Mouse (Mus musculus) gastrocnemius, postnatal 14 days (tissue): ENCODE data around the gene Bcl7a. TPM values are rescaled to one million over a fixed set of nuclear protein-coding genes. Genes with fewer than 3 reads are reported as not detected.

Experiments used
- DNase-seq: peaks from one replicate; pipeline ENCODE4 v3.0.0; 2021; ENCODE audit warnings: mixed read lengths
- intact Hi-C: fragments of 180-260 bp; cut with DNase I; formaldehyde crosslinking; loops from one replicate; pipeline ENCODE4 v1.15.1; 2025; ENCODE audit warnings: low total_unique reads
- total RNA-seq, 2 experiments: library from RNA; stranded (reverse); gene quantifications; 2 replicates each; pipeline ENCODE4 v1.2.3; 2021

Gene Bcl7a
- total RNA-seq, 2 experiments from 2014 or later: 12.7 to 14.6 TPM

DNA sequence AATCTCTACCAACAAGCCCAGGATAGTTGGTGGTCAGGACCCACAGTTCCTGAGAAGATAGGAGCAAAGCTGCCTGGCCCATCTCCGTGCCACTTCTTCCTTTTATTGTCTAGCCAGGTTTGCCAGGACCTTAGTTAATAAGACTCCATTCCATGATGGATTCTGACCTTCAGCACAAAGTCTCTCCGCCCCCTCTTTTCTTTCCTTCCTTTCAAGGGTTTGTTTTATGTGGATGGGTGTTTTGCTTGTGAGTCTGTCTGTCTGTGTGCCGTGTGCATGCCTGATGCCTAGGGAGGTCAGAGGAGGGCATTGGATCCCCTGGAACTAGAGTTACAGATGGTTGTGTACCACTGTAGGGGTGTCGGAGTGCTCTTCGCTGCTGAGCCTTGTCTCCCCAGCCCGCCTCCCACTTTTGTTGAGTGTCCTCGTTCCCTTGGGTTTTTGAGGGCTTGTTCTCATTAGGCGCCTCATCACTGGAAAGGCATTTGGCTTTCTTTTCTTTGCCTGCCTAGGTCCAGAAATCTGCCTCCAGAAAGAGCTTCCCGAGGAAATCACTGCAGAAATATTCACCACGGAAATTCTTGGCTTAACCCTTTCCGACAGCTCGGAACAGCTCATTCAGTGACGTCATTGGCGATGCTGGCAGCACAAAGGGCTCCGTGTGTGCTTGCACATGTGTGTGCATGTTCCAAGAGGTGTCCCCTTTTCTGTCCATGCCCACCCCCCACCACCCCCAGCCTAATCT is 17.5 kb upstream of the Bcl7a start:
- intact Hi-C loops: no loop called here
- peak; percentile 44 for DNase-seq

DNA sequence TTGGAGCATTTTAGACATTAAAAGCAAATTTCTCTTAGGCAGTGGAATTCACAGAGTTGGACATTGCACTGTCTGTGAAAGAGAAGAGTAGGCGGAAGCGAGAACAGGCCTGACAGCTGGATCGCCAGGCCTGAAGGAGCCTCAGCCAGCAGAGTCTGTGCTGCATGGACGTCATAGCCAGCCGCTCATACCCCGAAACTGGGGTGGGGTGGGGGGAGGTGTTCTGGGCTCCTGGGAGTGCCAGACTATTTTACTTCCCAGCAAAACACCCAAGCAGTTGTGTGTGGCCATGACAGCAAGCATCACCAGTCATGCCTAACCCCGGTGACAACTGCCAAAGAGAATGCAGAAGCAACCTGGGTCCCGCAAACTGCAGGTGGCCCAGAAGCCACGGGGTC is 16.9 kb upstream of the Bcl7a start:
- intact Hi-C loops: no loop called here
- DNase-seq: peak; percentile 50

DNA sequence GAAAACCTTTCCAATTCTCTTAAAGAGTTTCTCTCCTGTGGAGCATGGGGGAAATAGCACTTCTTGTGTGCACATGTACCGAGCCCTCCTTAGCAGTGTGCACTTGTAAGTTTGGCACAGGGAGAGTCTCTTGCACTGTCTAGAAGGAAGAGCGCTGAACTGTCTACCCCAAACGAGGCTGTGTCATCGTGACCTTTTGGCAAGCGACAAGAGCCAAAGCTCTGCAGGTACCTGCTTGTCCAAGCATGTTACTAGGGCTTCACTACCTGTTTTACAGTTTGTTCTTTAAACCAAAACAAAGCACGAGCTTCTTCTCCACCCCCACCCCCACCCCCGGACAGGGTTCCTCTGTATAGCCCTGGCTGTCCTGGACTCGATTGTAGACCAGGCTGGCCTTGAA is 15.9 kb upstream of the Bcl7a start:
- intact Hi-C loops: no loop called here
- no peak for DNase-seq

DNA sequence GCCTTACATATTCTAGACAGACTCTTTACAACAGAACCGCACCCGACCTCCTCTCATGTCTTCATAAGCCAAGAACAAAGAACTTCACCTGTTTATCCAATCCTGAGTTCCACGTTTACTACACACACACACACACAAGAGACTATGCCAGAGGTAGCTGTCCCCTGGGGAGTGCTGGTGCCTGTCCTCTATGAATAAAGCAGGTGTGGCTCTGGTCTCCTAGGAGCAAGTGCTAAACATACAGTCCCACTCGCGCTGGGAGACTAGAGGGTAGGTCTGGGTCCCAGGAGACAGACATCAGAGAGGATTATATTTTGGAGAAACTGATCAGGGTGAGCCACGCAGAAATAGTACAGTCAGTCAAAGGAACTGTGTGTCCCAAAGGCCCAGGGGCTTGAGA is 10.1 kb upstream of the Bcl7a start:
- no peak for DNase-seq
- intact Hi-C loops: no loop called here

DNA sequence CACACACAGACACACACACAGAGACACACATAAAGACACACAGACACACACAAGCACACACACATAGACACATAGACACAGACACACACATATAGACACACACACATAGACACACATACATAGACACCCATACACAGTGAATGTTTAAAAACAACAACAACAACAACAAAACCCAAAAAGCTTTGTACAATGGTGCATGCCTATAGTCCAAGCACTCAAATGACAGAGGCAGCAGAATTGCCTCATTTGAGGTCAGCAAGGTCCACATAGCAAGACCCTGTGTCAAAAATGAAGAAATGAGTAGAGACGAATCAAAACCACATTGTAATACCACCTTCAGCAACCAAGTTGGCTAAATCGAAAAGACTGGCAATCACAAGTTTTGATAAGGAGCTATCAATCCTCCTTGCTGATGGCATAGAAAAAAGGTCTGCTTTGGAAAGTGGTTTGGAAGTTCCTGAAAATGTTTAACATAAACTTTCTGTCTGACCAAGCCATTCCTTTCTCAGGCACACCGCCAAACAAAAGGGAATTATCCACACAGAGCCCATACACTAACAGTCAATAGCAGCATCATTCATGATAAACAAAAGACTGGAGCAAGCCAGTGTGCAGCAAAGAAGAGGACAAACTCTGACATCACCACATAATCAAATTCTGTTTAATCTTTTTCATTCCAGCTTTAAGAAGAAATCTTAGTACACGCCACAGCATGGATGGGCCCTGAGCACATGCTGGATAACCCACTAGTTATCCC is 7.3 kb upstream of the Bcl7a start:
- no peak for DNase-seq
- intact Hi-C loops: no loop called here

DNA sequence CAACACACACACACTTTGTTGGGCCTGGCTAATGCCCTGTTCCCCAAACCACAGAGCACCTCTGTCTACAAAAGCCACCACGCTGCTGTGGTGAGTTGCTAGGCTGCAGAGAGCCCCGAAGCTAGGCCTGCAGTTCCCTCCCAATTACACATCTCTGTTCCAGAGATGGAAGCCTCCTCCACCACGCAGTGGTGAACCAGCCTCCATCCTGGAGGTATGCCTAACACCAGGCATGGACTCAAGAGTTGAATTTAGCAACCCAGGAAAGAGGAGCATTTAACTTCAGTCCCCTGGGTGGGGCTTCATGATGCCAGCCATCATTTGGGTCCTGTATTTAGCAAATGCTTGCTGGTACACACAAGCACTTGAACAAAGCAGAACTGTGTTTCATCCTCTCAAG is 5.2 kb upstream of the Bcl7a start:
- intact Hi-C loops: no loop called here

DNA sequence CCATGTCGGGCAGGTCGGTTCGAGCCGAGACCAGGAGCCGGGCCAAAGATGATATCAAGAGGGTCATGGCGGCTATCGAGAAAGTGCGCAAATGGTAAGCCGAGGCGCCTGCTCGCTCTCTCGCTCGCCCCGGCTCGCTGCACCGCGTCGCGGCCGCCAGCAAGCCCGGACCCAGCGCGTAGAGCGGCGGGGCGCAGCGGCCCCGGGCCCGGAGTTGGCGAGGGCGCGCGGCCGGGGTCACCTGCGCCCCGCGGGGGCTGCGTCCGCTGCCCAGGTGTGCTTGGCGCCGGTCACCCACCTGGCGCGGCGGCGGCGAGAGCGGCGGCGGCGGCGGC is 961 bp downstream of the Bcl7a start:
- intact Hi-C loops: no loop called here
- DNase-seq: no peak

More for the DNA sequence above, 5.2 kb upstream of the Bcl7a start:
- no peak for DNase-seq

DNA sequence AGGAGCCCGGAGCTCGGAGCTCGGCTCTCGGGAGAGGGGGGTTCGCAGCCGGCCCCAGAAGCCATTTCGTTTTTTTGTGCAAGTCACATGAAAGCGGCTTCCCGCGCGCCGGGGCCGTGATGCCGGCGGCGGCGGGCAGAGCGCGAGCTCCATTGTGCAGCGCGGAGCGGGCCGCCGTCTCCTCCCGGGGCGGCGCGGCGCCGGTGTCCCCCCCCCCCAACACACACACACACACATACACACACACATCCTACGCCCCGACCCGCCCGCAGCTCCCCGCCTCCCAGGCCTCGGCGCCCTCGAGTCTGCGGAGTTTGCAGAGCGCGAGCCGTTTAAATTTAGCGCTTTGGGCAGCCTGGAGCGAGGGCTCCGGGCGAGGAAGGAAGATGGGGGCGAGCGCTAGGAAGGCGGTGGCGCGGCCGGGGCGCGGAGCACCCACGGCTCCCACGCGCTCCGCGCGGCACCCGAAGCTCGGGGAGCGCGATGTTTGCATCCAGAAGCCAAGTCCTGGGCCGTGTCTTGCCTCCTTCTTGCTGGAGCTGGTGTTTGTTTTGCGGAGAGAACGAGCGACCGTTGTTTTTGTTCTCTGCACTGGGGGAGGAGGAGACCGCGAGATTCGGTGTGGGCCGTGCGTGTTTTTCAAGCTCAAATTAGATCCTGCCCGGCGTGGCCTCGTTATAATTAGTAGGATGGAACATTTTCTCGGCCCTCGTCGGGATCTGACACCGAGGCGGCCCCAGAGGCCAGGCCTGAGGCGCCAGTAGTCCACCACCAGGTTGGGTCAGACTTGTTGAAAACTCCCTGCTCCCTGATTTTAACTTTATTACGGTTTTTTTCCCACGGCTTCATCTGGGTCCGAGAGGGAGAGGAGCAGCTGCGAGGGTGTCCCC is 1.6 kb downstream of the Bcl7a start:
- intact Hi-C loops: no loop called here
- DNase-seq: peak; percentile 70

DNA sequence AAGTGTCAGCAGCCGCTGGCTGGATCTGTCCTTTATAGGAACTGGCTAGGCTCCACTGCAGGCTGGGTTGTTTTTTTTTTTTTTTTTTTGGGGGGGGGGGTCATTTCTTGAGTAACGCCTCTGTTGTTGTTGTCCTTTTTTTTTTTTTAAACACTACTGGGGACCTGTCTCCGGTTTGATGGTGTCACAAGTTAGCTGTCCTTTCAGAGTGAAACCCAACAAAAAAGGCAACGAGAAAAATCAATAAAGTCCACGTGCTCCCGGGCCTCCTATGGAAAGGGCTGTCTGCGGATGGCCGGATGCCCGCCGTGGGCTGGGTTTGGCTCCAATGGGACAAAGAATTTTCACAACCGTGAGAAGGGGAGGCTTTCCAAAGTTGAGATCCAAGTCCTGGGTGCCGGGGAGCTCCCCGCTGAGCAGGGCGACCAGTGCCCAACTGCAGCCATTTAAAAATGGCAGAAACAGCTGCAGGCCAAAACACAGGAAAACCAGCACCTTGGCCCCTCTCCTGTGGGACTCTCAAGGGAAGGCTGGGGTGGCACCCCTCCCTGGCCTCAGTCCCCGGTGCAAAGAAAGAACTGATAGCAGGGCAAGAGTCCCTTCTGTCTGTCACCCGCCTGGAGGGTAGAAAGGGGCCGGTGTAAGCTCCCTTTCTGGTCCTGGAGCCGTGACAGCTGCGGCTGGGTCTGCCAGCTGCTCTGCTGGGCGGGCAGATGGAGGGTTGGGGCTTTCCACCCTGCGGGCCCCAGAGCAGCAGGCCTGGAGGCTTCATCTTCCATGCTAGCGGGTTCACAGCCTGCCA is 2.4 kb downstream of the Bcl7a start:
- peak; percentile 84 for DNase-seq
- intact Hi-C loops: no loop called here

DNA sequence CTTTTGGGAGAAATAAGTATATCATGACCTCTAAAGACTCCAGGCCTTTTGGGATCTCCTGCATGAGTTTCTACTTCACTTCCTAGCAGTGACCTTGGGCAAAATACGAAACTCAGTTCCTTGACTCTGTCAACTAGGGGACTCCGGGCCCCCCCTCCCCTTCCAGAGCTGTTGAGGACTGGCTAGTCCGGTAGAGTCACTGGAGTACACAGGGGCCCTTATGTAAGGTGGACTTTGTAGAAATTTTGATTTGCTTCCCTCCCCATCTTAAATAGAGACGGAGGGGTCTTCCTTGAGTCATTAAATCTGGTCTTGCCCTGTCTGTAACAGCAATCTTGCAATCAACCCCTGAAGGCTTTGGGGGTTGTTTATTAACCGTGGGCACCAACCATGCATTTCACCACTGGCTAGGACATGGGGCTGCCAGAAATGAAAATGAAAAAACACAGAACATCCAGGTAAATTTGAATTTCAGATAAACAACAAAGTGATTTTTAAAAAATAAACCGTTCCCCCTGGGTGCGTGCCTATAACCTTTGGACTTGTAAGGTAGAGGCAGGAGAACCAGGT is 3.2 kb downstream of the Bcl7a start:
- intact Hi-C loops: no loop called here

DNA sequence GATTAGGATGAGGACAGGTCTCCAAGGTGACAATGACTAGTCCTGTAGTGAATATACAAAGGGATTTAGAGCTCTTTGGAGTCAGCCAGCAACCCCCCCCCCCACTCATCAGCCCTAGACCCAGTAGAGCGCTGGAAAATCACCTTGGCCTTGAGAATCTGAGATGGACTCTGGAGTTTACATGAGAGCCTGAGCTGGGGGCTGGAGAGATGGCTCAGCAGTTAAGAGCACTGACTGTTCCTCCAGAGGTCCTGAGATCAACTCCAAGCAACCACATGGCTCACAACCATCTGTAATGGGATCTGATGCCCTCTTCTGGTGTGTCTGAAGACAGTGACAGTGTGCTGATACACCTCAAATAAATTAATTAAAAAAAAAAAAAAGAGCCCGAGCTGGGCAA is 4.4 kb downstream of the Bcl7a start:
- intact Hi-C loops: no loop called here

More for the DNA sequence above, 3.2 kb downstream of the Bcl7a start:
- no peak for DNase-seq

DNA sequence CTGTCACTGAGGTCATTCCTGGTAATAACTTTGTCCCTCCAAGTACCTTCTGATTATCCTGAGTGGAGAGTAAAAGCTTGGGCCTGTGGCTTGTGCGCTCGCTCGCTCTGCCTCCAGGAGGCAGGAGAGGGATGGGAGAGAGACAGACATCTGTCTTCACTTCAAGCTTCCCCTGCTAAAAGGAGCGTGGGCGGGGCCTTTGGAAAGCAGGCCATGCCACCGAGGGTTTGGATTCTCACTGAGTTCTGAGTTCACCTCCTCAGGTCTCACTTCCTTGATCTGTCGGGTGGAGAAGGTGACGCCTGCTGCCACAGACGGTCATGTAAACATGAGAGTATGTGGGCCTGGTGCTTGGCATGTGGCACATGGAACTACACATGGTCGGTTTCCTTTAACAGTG is 6.8 kb downstream of the Bcl7a start:
- intact Hi-C loops: loop anchor here (5.0 kb wide), 1 partner anchor 63 kb away; no protein-coding TSS in a partner anchor
- peak; percentile 56 for DNase-seq

More for the DNA sequence above, 4.4 kb downstream of the Bcl7a start:
- DNase-seq: no peak

DNA sequence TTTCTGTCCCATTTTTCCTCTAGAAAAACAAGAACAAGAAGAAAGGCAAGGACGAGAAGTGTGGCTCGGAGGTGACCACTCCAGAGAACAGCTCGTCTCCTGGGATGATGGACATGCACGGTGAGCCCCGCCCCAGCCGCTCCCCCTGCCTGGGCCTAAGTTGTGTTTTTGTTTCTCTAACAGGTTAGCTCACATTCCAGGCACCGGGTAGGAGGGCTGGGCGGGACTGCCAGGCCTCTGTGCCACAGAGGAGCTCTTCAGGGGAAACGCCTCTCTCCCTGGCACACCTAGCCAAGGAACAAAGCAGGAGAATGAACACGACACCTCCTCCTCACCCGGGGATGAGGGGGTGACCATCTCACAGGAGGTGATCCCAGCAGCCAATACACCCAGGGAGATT is 12.3 kb downstream of the Bcl7a start:
- intact Hi-C loops: no loop called here
- DNase-seq: no peak

DNA sequence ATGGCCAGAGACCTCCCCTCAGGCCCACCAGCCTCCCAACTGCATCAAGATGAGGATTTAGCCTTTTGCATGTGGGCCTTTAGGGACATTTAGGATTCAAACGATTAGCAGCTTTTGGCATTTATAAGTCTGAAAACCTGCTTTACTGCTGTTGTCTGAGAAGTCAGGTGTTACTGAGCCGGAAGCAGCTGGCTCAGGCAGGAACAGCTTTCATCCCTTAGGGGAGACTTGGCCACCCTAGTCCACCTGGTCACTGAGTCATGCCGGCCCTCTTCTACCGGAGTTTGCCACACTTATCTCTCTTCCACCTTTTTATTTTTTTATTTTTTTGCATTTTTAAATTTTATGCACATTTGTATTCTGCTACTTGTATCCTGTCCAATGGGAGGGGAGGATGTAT is 13.6 kb downstream of the Bcl7a start:
- DNase-seq: no peak
- intact Hi-C loops: no loop called here

DNA sequence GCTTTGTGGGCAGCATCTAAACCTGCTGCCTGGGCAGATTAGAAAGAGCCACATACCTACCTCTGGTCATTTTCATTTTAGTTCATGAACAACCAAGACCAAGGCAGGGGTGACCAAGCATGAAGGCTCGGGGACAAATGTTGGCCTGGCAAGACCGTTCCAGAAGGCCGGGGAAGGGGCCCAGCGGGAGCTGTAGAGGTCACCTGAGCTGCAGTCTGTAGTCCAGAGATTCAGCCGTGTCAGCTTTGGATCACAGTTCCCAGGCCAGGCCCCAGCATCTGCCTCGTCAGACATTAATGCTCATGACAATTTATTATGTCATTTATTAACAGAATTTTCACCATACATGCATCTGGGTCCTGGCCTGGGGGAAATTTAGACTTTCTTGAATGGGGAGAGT is 15.8 kb downstream of the Bcl7a start:
- intact Hi-C loops: no loop called here
- DNase-seq: no peak

DNA sequence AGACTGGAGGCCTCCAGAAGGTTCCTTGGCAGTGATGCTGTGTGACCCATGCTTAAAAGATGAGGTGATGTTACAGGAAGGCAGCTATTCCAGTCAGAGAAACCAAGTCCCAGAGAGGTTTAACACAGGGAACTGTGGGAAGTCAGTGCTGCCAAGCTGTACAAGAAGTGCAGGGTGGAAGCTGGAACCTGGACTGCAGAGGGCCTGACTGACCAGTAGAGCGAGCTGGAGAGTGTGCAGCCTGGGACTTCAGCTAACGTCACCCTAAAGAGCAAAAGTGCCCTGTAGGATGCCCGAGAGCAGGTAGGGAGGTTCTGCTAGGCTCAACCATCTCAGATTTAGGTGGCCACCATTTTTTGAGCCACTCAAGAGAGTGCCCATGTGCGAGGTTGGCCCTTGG is 19.3 kb downstream of the Bcl7a start:
- intact Hi-C loops: no loop called here

DNA sequence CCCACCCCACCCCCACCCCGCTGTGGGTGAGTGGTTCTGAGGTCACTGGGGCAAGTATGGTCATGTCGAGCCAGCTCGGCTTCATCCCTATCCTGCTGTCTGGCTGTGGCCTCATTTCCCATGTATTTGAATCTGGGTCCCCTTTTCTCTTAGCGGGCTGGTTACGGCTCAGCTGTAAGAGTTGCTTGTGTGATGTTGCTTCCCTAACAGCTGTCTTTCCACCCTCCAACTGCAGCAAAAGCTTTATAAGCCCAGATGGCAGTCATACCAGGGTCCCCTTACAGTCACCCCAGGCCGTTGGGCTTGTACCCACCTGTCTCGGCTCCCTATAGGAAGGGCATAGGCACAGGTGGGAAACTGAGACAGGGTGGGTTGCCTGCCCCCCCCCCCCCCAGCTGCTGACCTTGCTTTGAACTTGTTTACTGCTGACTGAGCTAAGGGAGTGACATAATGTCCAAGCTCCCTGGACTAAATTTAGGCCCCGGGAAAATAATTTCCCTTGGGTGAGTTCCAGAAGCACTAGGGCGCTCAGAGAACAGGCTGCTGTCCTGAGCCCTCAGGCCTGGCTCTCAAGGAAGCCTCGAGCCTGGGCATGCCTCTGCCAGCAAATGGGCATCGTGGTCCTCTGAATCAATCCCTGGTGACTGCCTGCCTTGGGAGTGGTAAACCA is 20.8 kb downstream of the Bcl7a start:
- peak; percentile 43 for DNase-seq
- intact Hi-C loops: no loop called here

More for the DNA sequence above, 19.3 kb downstream of the Bcl7a start:
- no peak for DNase-seq

DNA sequence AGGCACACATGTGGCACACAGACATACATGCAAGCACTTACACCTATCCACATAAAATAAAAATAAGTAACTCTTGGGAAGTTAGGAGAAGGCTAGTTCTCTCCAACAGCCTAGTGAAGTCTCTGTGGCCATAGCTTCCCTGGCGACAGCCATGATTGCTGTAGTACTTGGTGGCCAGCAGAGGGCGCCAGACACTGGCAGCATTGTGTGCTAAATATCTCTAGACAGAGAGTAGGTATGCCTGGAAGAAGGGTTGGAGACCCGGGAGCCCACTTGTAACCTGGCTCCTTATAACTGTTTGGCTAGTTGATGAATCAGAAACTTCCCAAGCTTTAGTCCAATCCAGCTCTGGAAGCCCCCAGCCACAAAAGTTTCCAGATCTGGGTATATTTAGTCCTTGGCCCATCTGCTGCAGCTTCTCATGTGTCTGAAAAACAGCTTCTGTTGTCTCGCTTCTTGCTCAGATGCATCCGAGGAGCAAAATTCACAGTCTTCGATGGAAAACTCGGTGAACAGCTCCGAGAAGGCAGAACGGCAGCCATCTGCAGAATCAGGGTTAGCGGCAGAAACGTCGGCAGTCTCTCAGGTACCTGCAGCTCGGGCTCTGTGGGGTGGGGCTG is 25.3 kb downstream of the Bcl7a start:
- intact Hi-C loops: no loop called here
- DNase-seq: peak; percentile 51
